Comparison of ENCODE assay signal across 8 mouse cellular contexts in genomic region chr10:103027931-103028252, GRCm38 (mm10). TPM values are rescaled to one million over a fixed set of nuclear protein-coding genes. Genes with fewer than 3 reads are reported as not detected.
DNase-seq lines count a peak whose midpoint lies in the region; ATAC-seq and TF ChIP-seq lines count a peak whose summit lies in the region.

No protein-coding gene starts in this region.

- peak overlapping the region; percentile 85 for H3K27ac ChIP-seq in testis, adult 2 months (ENCODE audit: control insufficient read depth, insufficient read depth, low read depth, low read length)
- no peak overlapping the region for H3K27ac ChIP-seq in limb, embryonic 15.5 days
- H3K27ac ChIP-seq in stomach, postnatal 0 days (replicated peaks), result no peak overlapping the region

- TF ChIP-seq POLR2A in testis, adult 2 months (IDR thresholded peaks at IDR 0.05; ENCODE audit: control insufficient read depth, low read depth, low read length), result 0 out of 2 replicates have a peak, but pooled peaks have one; percentile 3

- DNase-seq in embryo, embryonic 10 days (ENCODE audit: low spot score), result peak; percentile 21
- DNase-seq in embryo, embryonic 9.5 days (ENCODE audit: extremely low spot score), result no peak
- no peak for DNase-seq in testis, postnatal 10 days (ENCODE audit: low spot score)
- DNase-seq in stomach, postnatal 0 days (ENCODE audit: low spot score), result no peak
- DNase-seq in layer of hippocampus, adult 9-11 months, result no peak
- DNase-seq in layer of hippocampus, adult 11-12 months (ENCODE audit: low spot score), result no peak

- H3K36me3 ChIP-seq in testis, adult 2 months (ENCODE audit: control insufficient read depth, insufficient read depth, low read length), result no peaks in the 10 kb centered on the region
- H3K36me3 ChIP-seq in limb, embryonic 15.5 days, result no peaks in the 10 kb centered on the region
- H3K36me3 ChIP-seq in stomach, postnatal 0 days (ENCODE audit: control insufficient read depth, insufficient read depth, low read length), result no peaks in the 10 kb centered on the region

- H3K9me3 ChIP-seq in limb, embryonic 15.5 days, result no peaks in the 10 kb centered on the region
- H3K9me3 ChIP-seq in stomach, postnatal 0 days (ENCODE audit: control insufficient read depth, low read length), result no peaks in the 10 kb centered on the region

- H3K4me3 ChIP-seq in testis, adult 2 months (ENCODE audit: control insufficient read depth, low read depth, low read length), result peak overlapping the region; percentile 79
- peak overlapping the region; percentile 42 for H3K4me3 ChIP-seq in limb, embryonic 15.5 days
- H3K4me3 ChIP-seq in stomach, postnatal 0 days (ENCODE audit: low read depth, low read length), result peak overlapping the region; percentile 39

- H3K4me1 ChIP-seq in testis, adult 2 months (ENCODE audit: control insufficient read depth, insufficient read depth, low read length), result peaks cover 17% of the 10 kb centered on the region
- peaks cover 21% of the 10 kb centered on the region for H3K4me1 ChIP-seq in limb, embryonic 15.5 days
- no peaks in the 10 kb centered on the region for H3K4me1 ChIP-seq in stomach, postnatal 0 days (replicated peaks; ENCODE audit: control insufficient read depth, insufficient read depth)

- TF ChIP-seq EP300 in stomach, postnatal 0 days (optimal IDR thresholded peaks at IDR 0.05), result no peak

- WGBS in limb, embryonic 15.5 days, result under 1% methylated on average over 15 of the region's 15 CpGs
- under 1% methylated on average over 15 of the region's 15 CpGs for WGBS in stomach, postnatal 0 days

- no peak for TF ChIP-seq CTCF in testis, adult 2 months (IDR thresholded peaks at IDR 0.05; ENCODE audit: control insufficient read depth, insufficient read depth, insufficient replicate concordance, low read depth, low read length)
- no peak for TF ChIP-seq CTCF in stomach, postnatal 0 days (IDR thresholded peaks at IDR 0.05; ENCODE audit: low read depth)

- ATAC-seq in limb, embryonic 15.5 days (ENCODE audit: insufficient number of reproducible peaks, low FRiP score, low TSS enrichment, low read depth), result 0 out of 2 replicates have a peak, but pooled peaks have one; percentile 14
- no peak for ATAC-seq in stomach, postnatal 0 days (ENCODE audit: low FRiP score, low TSS enrichment)

- no peak overlapping the region for H3K9ac ChIP-seq in limb, embryonic 15.5 days
- H3K9ac ChIP-seq in stomach, postnatal 0 days (ENCODE audit: low read length), result no peak overlapping the region

- no peaks in the 10 kb centered on the region; the same call in 1 of the 2 replicates for H3K27me3 ChIP-seq in testis, adult 2 months (ENCODE audit: control insufficient read depth, insufficient read depth, low read length)
- H3K27me3 ChIP-seq in limb, embryonic 15.5 days, result peaks cover 60% of the 10 kb centered on the region
- peaks cover 22% of the 10 kb centered on the region; the same call in 1 of the 2 replicates for H3K27me3 ChIP-seq in stomach, postnatal 0 days (ENCODE audit: control insufficient read depth, insufficient read depth, low read length)

- peak overlapping the region; percentile 64 for H3K4me2 ChIP-seq in limb, embryonic 15.5 days
- H3K4me2 ChIP-seq in stomach, postnatal 0 days (replicated peaks; ENCODE audit: low read depth), result peak overlapping the region; percentile 51

RNA-seq across cellular contexts. Expression of gene Alx1, which starts 2.1 kb away (rescaled TPM):
- polyA plus RNA-seq in testis, adult 2 months (2012; rRNA removed), result 18.5 and 20.4 TPM in 2 replicates
- 1.4 and 3.1 TPM in 2 replicates for polyA plus RNA-seq in limb, embryonic 15.5 days (2015; fragmentation: Nextera tagmentation; extraction: Ambion mirVana)
- polyA plus RNA-seq in stomach, postnatal 0 days (2015; fragmentation: Nextera tagmentation; extraction: Ambion mirVana), result not detected in 2 replicates
